Mouse (Mus musculus) inflammation-experienced regulatory T-cells, adult 16 weeks (primary cell): ENCODE data around the gene Cecr2. TPM values are rescaled to one million over a fixed set of nuclear protein-coding genes. Genes with fewer than 3 reads are reported as not detected.

ENCODE experiments used
- polyA plus RNA-seq: library from polyadenylated mRNA; unstranded; fragments of 100-300 nt; shearing (Covaris generic); gene quantifications from one replicate; pipeline ENCODE4 v1.2.1, GENCODE M21; 2017

Cecr2 gene
- 0.16 TPM for polyA plus RNA-seq

GRCm38 (mm10) chr6:120665816-120666760 lies at the start of gene Cecr2:
TSS of gene Cecr2 (plus strand) at chr6:120666369.

DNA sequence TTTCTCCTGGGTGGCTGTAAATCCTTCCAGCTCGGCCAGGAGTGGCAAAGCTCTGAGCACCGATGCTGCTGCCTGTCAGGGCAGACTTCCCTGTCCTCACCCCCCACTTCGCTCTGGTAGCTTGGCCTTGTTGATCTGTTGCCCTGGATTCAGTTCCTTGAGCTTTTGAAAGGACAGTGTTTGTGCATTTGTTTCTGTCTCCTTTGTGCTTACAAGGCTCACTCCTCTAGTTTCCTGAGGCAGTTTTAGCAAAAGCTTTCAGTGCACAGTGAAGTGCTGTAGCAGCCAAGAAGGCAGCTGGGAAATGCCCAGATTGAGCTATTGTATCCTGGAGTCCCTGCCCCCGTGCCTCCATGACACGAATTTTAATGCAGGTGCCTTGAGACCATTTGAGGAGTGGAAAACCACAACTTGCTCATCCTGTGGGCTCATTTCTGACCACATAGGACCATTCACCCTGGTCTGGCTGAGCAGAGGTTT lies 107.0 kb downstream of the Cecr2 start, which contains the start of gene Slc25a18:
Gene Slc25a18 (plus strand): TSS at position 430 of the 480 bp plus-strand sequence.

Other genes with a start within 250 kb of the Cecr2 start
- gene Il17ra, start 203.1 kb upstream of the Cecr2 start, polyA plus RNA-seq, result 51.9 TPM
- gene Tmem121b, start 172.6 kb upstream of the Cecr2 start, polyA plus RNA-seq, result 0.98 TPM
- gene Hdhd5, start 135.1 kb upstream of the Cecr2 start, polyA plus RNA-seq, result 90.9 TPM
- gene Slc25a18, start 107.2 kb downstream of the Cecr2 start, polyA plus RNA-seq, result not detected
- gene Atp6v1e1, start 156.4 kb downstream of the Cecr2 start, polyA plus RNA-seq, result 119 TPM
- 31.3 TPM for gene Bcl2l13, start 169.8 kb downstream of the Cecr2 start, polyA plus RNA-seq